Mouse (Mus musculus): ENCODE data around the gene Emc9. TPM values are rescaled to one million over a fixed set of nuclear protein-coding genes. Genes with fewer than 3 reads are reported as not detected.
A peak's percentile ranks its signal among the peaks of the same experiment; 100 is the strongest.

The Emc9 gene
- polyA plus RNA-seq, 1 experiment from 2014 or later, result 9.5 TPM

DNA sequence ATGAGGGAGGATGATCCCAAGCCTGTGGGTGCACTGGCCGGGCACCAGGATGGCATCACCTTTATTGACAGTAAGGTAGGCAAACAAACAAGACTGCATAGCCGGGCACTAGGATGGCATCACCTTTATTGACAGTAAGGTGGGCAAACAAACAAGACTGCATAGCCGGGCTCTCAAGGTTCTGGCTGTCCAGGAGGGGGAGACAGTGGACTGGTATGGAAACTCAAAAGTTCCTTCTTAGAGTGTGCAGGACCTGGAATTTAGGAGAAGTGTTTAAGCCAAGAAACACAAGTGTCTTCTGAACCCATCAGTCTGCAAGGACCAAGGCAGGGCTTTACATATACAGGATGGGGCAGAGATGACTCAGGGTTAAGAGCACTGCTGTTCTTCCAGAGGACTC is 19.4 kb downstream of the Emc9 start:
- WGBS, result 88% methylated on average over 3 of the region's 3 CpGs
- Histone ChIP-seq H3K4me2 (replicated peaks; ENCODE audit: low read depth, low read length) (no peak overlapping the region), H3K9me3 (ENCODE audit: low read length) (no peaks in the 10 kb centered on the region), H3K27me3 (ENCODE audit: insufficient read depth, low read length) (no peaks in the 10 kb centered on the region), H3K27ac (ENCODE audit: low read length) (no peak overlapping the region), H3K36me3 (ENCODE audit: insufficient read depth, low read length) (peaks cover 60% of the 10 kb centered on the region), H3K9ac (replicated peaks; ENCODE audit: low read length) (no peak overlapping the region), H3K4me3 (ENCODE audit: low read length) (no peak overlapping the region), H3K4me1 (ENCODE audit: insufficient read depth, low read length) (peaks cover 11% of the 10 kb centered on the region)
- ATAC-seq (ENCODE audit: low FRiP score, low TSS enrichment), result no peak

DNA sequence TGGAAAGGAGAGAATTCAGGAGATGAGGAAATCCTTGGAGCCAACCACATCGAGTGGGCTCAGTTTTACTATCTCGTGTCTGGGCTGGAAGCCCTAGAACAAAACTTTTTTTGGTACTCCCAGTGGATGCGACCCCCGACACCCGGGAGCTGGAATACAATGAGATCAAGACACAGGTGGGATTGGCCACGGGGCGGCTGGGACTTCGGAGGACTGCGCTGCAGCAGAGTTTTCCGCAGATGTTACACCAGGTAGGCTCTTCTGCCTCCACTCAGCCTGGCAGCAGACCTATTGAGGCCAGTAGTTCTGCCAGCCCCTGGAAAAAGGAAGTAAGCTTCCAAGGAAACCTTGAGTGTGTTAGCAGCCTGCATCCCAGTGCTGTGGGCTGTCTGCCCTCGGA is 21.9 kb downstream of the Emc9 start:
- no peak for ATAC-seq (ENCODE audit: low FRiP score, low TSS enrichment)
- Histone ChIP-seq H3K36me3 (ENCODE audit: insufficient read depth, low read length) (peaks cover 42% of the 10 kb centered on the region), H3K4me2 (replicated peaks; ENCODE audit: low read depth, low read length) (no peak overlapping the region), H3K9me3 (ENCODE audit: low read length) (no peaks in the 10 kb centered on the region), H3K27me3 (ENCODE audit: insufficient read depth, low read length) (no peaks in the 10 kb centered on the region), H3K4me3 (ENCODE audit: low read length) (no peak overlapping the region), H3K27ac (ENCODE audit: low read length) (no peak overlapping the region), H3K4me1 (ENCODE audit: insufficient read depth, low read length) (peaks cover 12% of the 10 kb centered on the region), H3K9ac (replicated peaks; ENCODE audit: low read length) (no peak overlapping the region)
- WGBS, result 88% methylated on average over 11 of the region's 11 CpGs

DNA sequence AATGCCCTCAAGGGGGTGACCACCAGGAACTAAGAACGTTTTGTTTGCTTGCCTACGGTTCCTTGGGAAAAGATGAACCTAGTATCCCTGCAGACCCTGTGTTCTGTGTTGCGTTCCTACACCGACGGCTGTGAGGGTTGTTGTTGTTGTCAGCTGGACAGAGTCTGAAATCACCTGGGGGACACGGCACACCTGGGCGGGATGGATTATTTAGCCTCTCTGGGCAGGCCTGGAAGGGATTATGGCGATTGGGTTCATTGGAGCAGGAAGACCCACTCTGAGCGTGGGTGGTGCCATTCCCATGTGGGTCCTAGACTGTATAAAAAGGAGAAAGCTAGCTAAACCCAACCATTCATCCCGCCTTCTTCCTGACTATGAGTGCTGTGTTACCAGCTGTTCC is 23.2 kb downstream of the Emc9 start:
- peak overlapping the region; percentile 89 for H3K4me2 ChIP-seq (replicated peaks; ENCODE audit: low read depth, low read length)
- H3K9me3 ChIP-seq (ENCODE audit: low read length), result no peaks in the 10 kb centered on the region
- ATAC-seq (ENCODE audit: low FRiP score, low TSS enrichment), result no peak
- WGBS, result 69% methylated on average over 10 of the region's 10 CpGs
- peaks cover 30% of the 10 kb centered on the region for H3K36me3 ChIP-seq (ENCODE audit: insufficient read depth, low read length)
- peak overlapping the region; percentile 52 for H3K4me3 ChIP-seq (ENCODE audit: low read length)
- H3K4me1 ChIP-seq (ENCODE audit: insufficient read depth, low read length), result peaks cover 19% of the 10 kb centered on the region
- H3K27ac ChIP-seq (ENCODE audit: low read length), result no peak overlapping the region
- H3K27me3 ChIP-seq (ENCODE audit: insufficient read depth, low read length), result no peaks in the 10 kb centered on the region
- H3K9ac ChIP-seq (replicated peaks; ENCODE audit: low read length), result no peak overlapping the region

DNA sequence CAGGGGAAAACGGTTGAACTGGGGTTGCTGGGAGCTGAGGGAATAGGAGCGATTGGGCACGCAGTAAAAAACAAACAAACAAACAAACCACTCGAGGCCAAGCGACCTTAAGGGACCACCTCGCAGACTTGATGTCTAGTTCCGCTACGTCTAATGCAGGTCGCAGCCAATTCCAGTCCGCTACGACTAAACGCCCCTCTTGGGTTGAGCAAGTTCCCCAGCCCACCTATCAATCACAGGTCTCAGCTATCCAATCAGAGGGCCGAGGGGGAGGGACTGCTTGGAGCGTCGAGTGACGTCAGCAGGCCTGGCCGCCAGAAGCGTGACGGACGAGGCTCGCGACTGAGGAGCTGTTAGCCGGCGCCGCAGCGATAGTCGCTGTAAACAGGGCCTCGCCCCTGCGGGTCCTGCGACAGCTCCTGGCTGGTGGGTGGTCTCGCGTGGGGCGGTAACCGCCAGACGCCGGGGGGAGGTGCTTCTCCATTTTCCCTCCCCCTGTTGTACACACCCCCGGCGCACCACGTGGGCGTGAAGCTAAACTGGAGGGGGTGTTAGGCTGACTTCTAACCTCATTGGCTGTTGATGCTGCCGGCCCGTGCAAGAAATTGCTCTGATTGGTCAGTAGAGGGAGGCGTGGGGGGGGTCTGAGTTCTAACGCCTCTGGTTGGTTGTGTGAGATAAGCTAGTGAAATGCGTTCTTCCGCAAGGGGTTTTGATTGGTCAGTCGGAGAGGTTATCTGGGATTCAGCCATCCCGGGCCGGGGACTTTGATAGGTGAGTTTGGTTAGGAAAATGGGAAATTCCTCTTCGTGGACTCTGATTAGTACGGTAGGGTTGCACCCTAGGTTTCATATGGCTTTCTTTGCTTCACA is 24.7 kb downstream of the Emc9 start, which contains the start of gene A730061H03Rik:
TSS of gene A730061H03Rik (minus strand) at position 205 of the 872 bp plus-strand sequence.
- peak within 1 kb of the TSS; percentile 73 for H3K9ac ChIP-seq (replicated peaks; ENCODE audit: low read length)
- under 1% methylated on average over 51 of the region's 51 CpGs for WGBS
- H3K36me3 ChIP-seq (ENCODE audit: insufficient read depth, low read length), result peaks cover 16% of the 10 kb centered on the region; the same call in 1 of the 2 replicates
- no peaks in the 10 kb centered on the region for H3K27me3 ChIP-seq (ENCODE audit: insufficient read depth, low read length)
- peak within 1 kb of the TSS; percentile 89 for H3K4me2 ChIP-seq (replicated peaks; ENCODE audit: low read depth, low read length)
- H3K9me3 ChIP-seq (ENCODE audit: low read length), result no peaks in the 10 kb centered on the region
- peak within 1 kb of the TSS; percentile 52 for H3K4me3 ChIP-seq (ENCODE audit: low read length)
- peaks cover 19% of the 10 kb centered on the region for H3K4me1 ChIP-seq (ENCODE audit: insufficient read depth, low read length)
- peak within 1 kb of the TSS; percentile 96 for H3K27ac ChIP-seq (ENCODE audit: low read length)
- ATAC-seq (ENCODE audit: low FRiP score, low TSS enrichment), result peak; percentile 97

DNA sequence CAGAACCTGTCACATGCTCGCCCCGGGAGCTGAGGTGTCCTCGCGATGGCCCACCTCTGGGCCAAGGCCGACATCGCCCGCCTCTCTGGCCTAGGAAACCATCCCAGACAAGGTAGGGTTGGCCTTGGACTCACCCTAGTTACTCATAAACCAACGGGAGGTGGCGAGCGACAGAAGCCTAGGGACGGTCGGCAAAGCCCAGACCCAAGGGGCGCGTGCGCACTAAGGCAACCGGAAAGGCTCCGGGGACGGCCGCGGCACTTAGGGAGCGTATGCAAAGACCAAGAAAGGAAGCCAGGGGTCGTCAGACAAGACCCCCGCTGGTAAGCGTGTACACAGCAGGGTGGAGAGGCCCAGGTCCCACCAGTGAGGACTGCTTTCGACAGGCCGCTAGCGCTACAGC is 25.3 kb downstream of the Emc9 start, which contains the start of gene Dcaf11:
TSS of gene Dcaf11 (plus strand) at position 208 of the 403 bp plus-strand sequence.
- Histone ChIP-seq H3K4me3 (ENCODE audit: low read length) (peak within 1 kb of the TSS; percentile 52), H3K9me3 (ENCODE audit: low read length) (no peaks in the 10 kb centered on the region), H3K27ac (ENCODE audit: low read length) (peak within 1 kb of the TSS; percentile 96), H3K36me3 (ENCODE audit: insufficient read depth, low read length) (peaks cover 10% of the 10 kb centered on the region; the same call in 1 of the 2 replicates), H3K4me1 (ENCODE audit: insufficient read depth, low read length) (peaks cover 19% of the 10 kb centered on the region), H3K27me3 (ENCODE audit: insufficient read depth, low read length) (no peaks in the 10 kb centered on the region), H3K9ac (replicated peaks; ENCODE audit: low read length) (peak within 1 kb of the TSS; percentile 73), H3K4me2 (replicated peaks; ENCODE audit: low read depth, low read length) (peak within 1 kb of the TSS; percentile 89)
- WGBS, result 0% methylated on average over 27 of the region's 27 CpGs
- ATAC-seq (ENCODE audit: low FRiP score, low TSS enrichment), result peak; percentile 90

DNA sequence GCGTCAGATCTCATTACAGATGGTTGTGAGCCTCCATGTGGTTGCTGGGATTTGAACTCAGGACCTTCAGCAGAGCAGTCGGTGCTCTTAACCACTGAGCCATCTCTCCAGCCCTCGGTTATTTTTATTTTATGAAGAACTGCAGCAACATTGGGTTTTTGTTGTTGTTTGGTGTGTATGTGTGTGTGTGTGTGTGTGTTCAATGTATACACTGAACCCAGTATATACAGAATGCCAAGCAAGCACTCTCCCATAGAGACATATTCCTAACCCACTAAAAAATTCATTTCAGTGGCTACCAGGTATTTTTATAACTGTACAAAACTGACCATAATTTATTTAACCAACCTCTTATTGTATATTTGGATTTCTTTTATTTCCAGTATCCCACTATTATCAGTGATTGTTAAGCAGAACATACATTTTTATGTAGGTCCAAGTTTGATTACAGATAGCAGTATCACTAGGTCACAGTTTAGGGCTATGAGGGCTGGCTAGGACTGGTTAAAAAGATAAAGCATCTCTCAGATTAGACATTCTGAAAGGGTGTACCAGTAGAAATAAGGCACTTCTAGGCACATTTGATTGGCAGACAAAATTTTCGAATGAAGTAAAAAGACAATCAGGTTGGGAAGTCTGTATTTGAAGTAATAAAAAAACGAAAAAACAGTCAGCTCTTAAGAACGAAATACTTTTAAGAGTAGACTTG is 26.2 kb downstream of the Emc9 start:
- 56% methylated on average over 6 of the region's 6 CpGs for WGBS
- Histone ChIP-seq H3K27me3 (ENCODE audit: insufficient read depth, low read length) (no peaks in the 10 kb centered on the region), H3K4me2 (replicated peaks; ENCODE audit: low read depth, low read length) (peak overlapping the region; percentile 89), H3K9ac (replicated peaks; ENCODE audit: low read length) (no peak overlapping the region), H3K4me3 (ENCODE audit: low read length) (peak overlapping the region; percentile 16; the same call in 1 of the 2 replicates), H3K9me3 (ENCODE audit: low read length) (no peaks in the 10 kb centered on the region), H3K4me1 (ENCODE audit: insufficient read depth, low read length) (peaks cover 19% of the 10 kb centered on the region), H3K36me3 (ENCODE audit: insufficient read depth, low read length) (peaks cover under 1% of the 10 kb centered on the region; the same call in 1 of the 2 replicates), H3K27ac (ENCODE audit: low read length) (0 out of 2 replicates have a peak overlapping the region, but pooled peaks have one; percentile 59)
- ATAC-seq (ENCODE audit: low FRiP score, low TSS enrichment), result no peak

DNA sequence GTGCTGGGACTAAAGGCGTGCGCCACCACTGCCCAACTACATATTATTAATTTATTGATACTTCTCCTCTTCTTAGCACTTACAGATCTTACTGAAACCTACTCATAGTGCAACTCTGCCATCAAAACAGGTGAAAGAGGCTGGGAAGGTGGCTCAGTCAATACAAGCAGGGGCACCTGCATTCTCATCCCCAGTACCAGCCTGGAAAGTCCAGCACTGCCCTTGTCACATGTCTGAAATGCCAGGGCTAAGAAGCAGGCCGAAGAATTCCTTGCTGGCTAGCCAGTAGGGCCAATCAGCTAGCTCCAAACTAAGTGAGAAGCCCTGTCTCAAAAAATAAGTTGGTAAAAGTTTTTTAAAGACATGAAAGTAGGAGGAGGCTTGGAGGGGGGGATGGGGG is 27.5 kb downstream of the Emc9 start:
- H3K4me1 ChIP-seq (ENCODE audit: insufficient read depth, low read length), result peaks cover 19% of the 10 kb centered on the region
- H3K4me3 ChIP-seq (ENCODE audit: low read length), result no peak overlapping the region
- no peaks in the 10 kb centered on the region for H3K27me3 ChIP-seq (ENCODE audit: insufficient read depth, low read length)
- no peaks in the 10 kb centered on the region for H3K36me3 ChIP-seq (ENCODE audit: insufficient read depth, low read length)
- H3K9ac ChIP-seq (replicated peaks; ENCODE audit: low read length), result no peak overlapping the region
- no peak for ATAC-seq (ENCODE audit: low FRiP score, low TSS enrichment)
- 75% methylated on average over 3 of the region's 3 CpGs for WGBS
- H3K27ac ChIP-seq (ENCODE audit: low read length), result peak overlapping the region; percentile 85
- H3K9me3 ChIP-seq (ENCODE audit: low read length), result no peaks in the 10 kb centered on the region
- H3K4me2 ChIP-seq (replicated peaks; ENCODE audit: low read depth, low read length), result no peak overlapping the region

DNA sequence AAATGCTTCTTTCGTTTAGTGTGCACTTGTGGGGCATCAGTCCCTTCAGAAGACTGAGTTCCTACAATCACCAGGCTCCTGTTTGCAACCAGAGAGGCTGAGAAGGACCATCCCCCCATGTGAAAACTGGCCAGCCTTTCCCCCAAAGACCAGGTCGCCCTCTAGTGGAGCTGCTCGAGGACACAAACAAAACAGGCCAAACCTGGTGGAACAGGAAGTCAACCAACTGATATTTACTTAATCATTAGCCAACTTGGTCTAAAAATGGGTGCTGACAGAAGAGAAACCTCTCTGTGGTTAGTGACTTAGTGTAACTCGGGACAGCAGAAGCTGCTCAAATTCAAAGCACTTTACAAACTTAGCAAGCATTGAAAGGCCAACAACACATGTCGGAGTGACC is 28.1 kb downstream of the Emc9 start:
- no peak overlapping the region for H3K4me2 ChIP-seq (replicated peaks; ENCODE audit: low read depth, low read length)
- 24% methylated on average over 5 of the region's 5 CpGs for WGBS
- H3K9me3 ChIP-seq (ENCODE audit: low read length), result no peaks in the 10 kb centered on the region
- no peaks in the 10 kb centered on the region for H3K27me3 ChIP-seq (ENCODE audit: insufficient read depth, low read length)
- H3K36me3 ChIP-seq (ENCODE audit: insufficient read depth, low read length), result no peaks in the 10 kb centered on the region
- no peak for ATAC-seq (ENCODE audit: low FRiP score, low TSS enrichment)
- H3K4me3 ChIP-seq (ENCODE audit: low read length), result no peak overlapping the region
- no peak overlapping the region for H3K9ac ChIP-seq (replicated peaks; ENCODE audit: low read length)
- peak overlapping the region; percentile 85 for H3K27ac ChIP-seq (ENCODE audit: low read length)
- peaks cover 18% of the 10 kb centered on the region for H3K4me1 ChIP-seq (ENCODE audit: insufficient read depth, low read length)

DNA sequence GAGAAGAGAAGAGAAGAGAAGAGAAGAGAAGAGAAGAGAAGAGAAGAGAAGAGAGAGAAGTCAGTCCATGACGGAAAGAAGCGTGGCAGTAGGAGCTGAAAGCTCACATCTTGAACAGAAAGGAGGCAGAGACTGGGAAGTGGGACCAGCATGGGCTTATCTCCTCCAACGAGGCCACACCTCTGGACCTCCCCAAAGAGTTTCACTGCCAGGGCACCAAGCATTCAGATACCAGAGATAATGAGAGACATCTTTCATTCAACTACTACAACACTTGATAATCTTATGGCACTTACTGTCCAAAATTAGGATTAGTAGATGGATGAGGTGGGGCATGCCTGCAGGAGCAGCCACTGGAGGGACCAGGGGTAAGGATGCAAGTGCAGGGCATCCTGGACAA is 29.3 kb downstream of the Emc9 start:
- Histone ChIP-seq H3K27ac (ENCODE audit: low read length) (no peak overlapping the region), H3K4me1 (ENCODE audit: insufficient read depth, low read length) (peaks cover 7% of the 10 kb centered on the region; the same call in 1 of the 2 replicates), H3K27me3 (ENCODE audit: insufficient read depth, low read length) (no peaks in the 10 kb centered on the region), H3K4me2 (replicated peaks; ENCODE audit: low read depth, low read length) (no peak overlapping the region), H3K4me3 (ENCODE audit: low read length) (no peak overlapping the region), H3K9ac (replicated peaks; ENCODE audit: low read length) (no peak overlapping the region), H3K36me3 (ENCODE audit: insufficient read depth, low read length) (no peaks in the 10 kb centered on the region), H3K9me3 (ENCODE audit: low read length) (no peaks in the 10 kb centered on the region)
- ATAC-seq (ENCODE audit: low FRiP score, low TSS enrichment), result no peak
- WGBS, result 90% methylated on average over 3 of the region's 3 CpGs
